Mouse (Mus musculus): ENCODE data around the gene Cln6.

- TF ChIP-seq CTCF (IDR thresholded peaks at IDR 0.05; ENCODE audit: low read depth) (no peak), EP300 (IDR thresholded peaks at IDR 0.05; ENCODE audit: low read depth) (no peak)
Observed at GRCm38 (mm10) chr9:62817099-62817571, 21.4 kb upstream of the Cln6 start.
